Mouse (Mus musculus): ENCODE data around the gene Olfr730. TPM values are rescaled to one million over a fixed set of nuclear protein-coding genes. Genes with fewer than 3 reads are reported as not detected.

The Olfr730 gene
- not detected in 2 replicates for polyA plus RNA-seq (2015; fragmentation: Nextera tagmentation; extraction: Ambion mirVana)

DNA sequence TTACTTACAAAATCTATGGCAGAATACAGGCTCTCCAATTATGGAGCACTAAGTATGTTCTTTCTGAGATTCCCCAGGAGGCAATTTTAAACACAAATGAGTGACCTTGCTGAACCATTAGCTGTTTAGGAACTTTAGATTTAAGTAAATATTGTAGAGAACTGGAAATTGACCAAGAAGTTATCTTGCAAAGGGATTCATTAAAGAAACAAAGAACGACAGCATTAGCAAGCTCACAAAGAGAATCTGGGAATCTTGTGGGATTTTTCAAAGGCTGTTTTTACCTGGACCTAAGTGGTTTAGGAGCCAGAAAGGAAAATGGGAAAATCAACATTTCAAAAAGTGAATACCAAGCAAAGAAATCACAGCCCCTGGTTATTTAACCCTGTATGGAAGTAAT is at the start of gene Olfr730:
Gene Olfr730 (minus strand): TSS at position 101 of the 400 bp plus-strand sequence.
- H3K9me3 ChIP-seq, result no peaks in the 10 kb centered on the region
- H3K4me1 ChIP-seq, result no peaks in the 10 kb centered on the region
- no peak for ATAC-seq (ENCODE audit: low FRiP score, low read depth)
- no peak within 1 kb of the TSS for H3K9ac ChIP-seq
- H3K4me2 ChIP-seq (replicated peaks), result no peak within 1 kb of the TSS
- no peaks in the 10 kb centered on the region for H3K27me3 ChIP-seq
- no peak within 1 kb of the TSS for H3K4me3 ChIP-seq
- H3K36me3 ChIP-seq, result no peaks in the 10 kb centered on the region
- no peak within 1 kb of the TSS for H3K27ac ChIP-seq
- 67% methylated on average over 1 of the region's 1 CpGs for WGBS

DNA sequence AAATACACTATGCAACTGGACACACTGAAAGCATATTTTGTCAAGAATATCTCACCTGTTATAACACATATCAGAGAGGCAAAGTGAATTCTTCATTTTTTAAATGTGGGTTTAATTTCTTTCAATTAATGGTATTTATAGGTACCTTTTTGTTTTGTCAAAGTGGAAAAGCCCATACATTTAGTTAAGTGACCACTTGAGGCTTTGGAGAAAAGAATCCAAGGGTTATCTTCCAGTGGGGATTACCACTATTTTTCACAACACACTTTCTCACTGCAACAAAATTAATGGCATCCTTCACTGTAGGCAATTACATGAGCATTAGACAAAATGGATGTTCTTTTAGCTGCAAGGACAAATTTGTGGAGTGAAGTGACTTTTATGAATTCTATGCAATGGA is 35.2 kb downstream of the Olfr730 start, which contains the start of gene Olfr729:
Gene Olfr729 (minus strand): TSS at position 101 of the 400 bp plus-strand sequence.
- H3K27me3 ChIP-seq, result no peaks in the 10 kb centered on the region
- no peaks in the 10 kb centered on the region for H3K9me3 ChIP-seq
- H3K4me2 ChIP-seq (replicated peaks), result no peak within 1 kb of the TSS
- no peaks in the 10 kb centered on the region for H3K36me3 ChIP-seq
- H3K9ac ChIP-seq, result no peak within 1 kb of the TSS
- no peak within 1 kb of the TSS for H3K27ac ChIP-seq
- no peak within 1 kb of the TSS for H3K4me3 ChIP-seq
- H3K4me1 ChIP-seq, result no peaks in the 10 kb centered on the region
- ATAC-seq (ENCODE audit: low FRiP score, low read depth), result no peak

DNA sequence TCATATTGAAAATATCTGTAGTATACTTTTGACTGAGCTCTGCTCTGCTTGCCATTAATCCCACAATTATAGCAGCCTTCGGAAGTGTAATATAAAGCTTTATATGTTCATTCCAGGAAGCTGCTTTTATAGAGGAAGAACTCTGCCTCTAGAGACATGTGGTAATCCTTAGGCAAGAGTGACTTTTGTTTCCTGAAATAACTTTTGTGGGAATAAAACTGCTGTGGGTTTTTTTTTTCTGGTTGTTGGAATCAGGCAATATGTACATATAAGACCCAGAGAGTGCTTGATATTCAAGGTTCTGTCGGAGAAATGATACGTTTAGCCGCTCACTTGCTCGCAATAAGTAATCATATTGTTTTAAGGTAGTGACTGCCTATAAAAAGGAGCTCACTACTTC is 45.4 kb downstream of the Olfr730 start, which contains the start of gene Olfr728:
Gene Olfr728 (minus strand): TSS at position 101 of the 400 bp plus-strand sequence.
- Histone ChIP-seq H3K36me3 (no peaks in the 10 kb centered on the region), H3K4me3 (no peak within 1 kb of the TSS), H3K9ac (no peak within 1 kb of the TSS), H3K9me3 (no peaks in the 10 kb centered on the region), H3K27me3 (no peaks in the 10 kb centered on the region), H3K4me1 (no peaks in the 10 kb centered on the region), H3K27ac (no peak within 1 kb of the TSS), H3K4me2 (replicated peaks) (no peak within 1 kb of the TSS)
- WGBS, result 72% methylated on average over 5 of the region's 5 CpGs
- no peak for ATAC-seq (ENCODE audit: low FRiP score, low read depth)

Other genes starting within 250 kb of the Olfr730 start
- not detected in 2 replicates for gene Olfr724, start 224.9 kb downstream of the Olfr730 start, polyA plus RNA-seq (2015; fragmentation: Nextera tagmentation; extraction: Ambion mirVana)
- gene Olfr725, start 147.8 kb downstream of the Olfr730 start, polyA plus RNA-seq (2015; fragmentation: Nextera tagmentation; extraction: Ambion mirVana), result not detected in 2 replicates
- gene Olfr726, start 97.2 kb downstream of the Olfr730 start, polyA plus RNA-seq (2015; fragmentation: Nextera tagmentation; extraction: Ambion mirVana), result not detected in 2 replicates
- not detected in 2 replicates for gene Olfr727, start 65.0 kb downstream of the Olfr730 start, polyA plus RNA-seq (2015; fragmentation: Nextera tagmentation; extraction: Ambion mirVana)
- gene Olfr728, start 45.5 kb downstream of the Olfr730 start, polyA plus RNA-seq (2015; fragmentation: Nextera tagmentation; extraction: Ambion mirVana), result not detected in 2 replicates
- gene Olfr729, start 35.3 kb downstream of the Olfr730 start, polyA plus RNA-seq (2015; fragmentation: Nextera tagmentation; extraction: Ambion mirVana), result not detected in 2 replicates
- gene Olfr731, start 53.7 kb upstream of the Olfr730 start, polyA plus RNA-seq (2015; fragmentation: Nextera tagmentation; extraction: Ambion mirVana), result not detected in 2 replicates
- not detected in 2 replicates for gene Olfr732, start 96.0 kb upstream of the Olfr730 start, polyA plus RNA-seq (2015; fragmentation: Nextera tagmentation; extraction: Ambion mirVana)
- gene Olfr733, start 113.3 kb upstream of the Olfr730 start, polyA plus RNA-seq (2015; fragmentation: Nextera tagmentation; extraction: Ambion mirVana), result not detected in 2 replicates
- gene Olfr734, start 138.6 kb upstream of the Olfr730 start, polyA plus RNA-seq (2015; fragmentation: Nextera tagmentation; extraction: Ambion mirVana), result not detected in 2 replicates
- not detected in 2 replicates for gene Olfr735, start 160.7 kb upstream of the Olfr730 start, polyA plus RNA-seq (2015; fragmentation: Nextera tagmentation; extraction: Ambion mirVana)
- gene Tlr11, start 169.7 kb upstream of the Olfr730 start, polyA plus RNA-seq (2015; fragmentation: Nextera tagmentation; extraction: Ambion mirVana), result not detected in 2 replicates
- gene Olfr736, start 193.0 kb upstream of the Olfr730 start, polyA plus RNA-seq (2015; fragmentation: Nextera tagmentation; extraction: Ambion mirVana), result not detected in 2 replicates
- gene Olfr738, start 219.4 kb upstream of the Olfr730 start, polyA plus RNA-seq (2015; fragmentation: Nextera tagmentation; extraction: Ambion mirVana), result not detected in 2 replicates
- not detected in 2 replicates for gene Olfr739, start 230.4 kb upstream of the Olfr730 start, polyA plus RNA-seq (2015; fragmentation: Nextera tagmentation; extraction: Ambion mirVana)